Mouse (Mus musculus): Measurements from ENCODE around the gene Sf3b4. TPM values are rescaled to one million over a fixed set of nuclear protein-coding genes. Genes with fewer than 3 reads are reported as not detected.
A peak's percentile ranks its signal among the peaks of the same experiment; 100 is the strongest.

Gene Sf3b4
- 88.5 and 92.4 TPM in 2 replicates for total RNA-seq (2015)
- 23.0 and 24.6 TPM in 2 replicates for total RNA-seq (2017)

DNA sequence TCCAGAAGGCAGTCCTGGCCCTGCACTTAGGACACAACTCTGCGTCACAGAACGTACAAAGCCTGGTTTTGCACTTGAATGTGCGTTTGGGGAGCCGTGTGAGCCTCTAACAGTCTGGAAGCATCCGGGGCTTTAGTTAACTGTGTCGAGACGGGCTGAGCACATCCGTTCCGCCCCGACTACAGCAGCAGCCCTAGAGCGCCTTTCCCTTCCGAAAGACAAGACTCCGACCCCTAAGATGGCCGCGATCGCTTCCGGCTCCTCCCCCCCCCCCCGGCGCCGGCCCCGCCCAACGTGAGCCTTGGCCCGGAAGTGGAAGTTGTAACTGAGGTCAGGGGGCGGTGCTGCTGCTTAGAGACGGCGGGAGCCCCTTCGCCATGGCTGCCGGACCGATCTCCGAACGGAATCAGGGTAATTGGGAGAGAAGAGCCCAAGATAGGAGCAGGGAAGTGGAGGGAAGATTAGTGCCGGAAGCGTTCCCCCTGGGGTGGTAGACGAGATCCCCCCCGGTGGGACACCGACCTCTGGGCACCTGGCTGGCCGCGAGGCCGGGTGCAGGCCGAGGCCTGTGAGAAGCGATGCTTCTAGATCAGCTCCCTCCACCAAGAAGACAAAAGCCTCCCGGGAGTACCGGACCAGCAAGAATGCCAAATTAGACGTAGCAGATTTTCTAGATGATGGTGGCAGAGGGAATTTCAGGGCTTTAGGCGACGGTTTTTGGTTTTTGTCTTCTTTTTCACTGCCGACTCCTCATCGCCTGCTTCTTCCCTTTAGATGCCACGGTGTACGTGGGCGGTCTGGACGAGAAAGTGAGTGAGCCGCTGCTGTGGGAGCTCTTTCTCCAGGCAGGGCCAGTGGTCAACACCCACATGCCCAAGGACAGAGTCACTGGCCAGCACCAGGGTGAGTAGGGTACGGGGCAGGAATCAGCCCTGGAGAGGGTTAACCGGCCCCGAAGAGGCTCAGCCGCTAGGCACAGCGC is at the start of gene Sf3b4:
Sf3b4 (plus strand) TSS at position 136 of the 982 bp plus-strand sequence.
- ATAC-seq (replicated peaks; ENCODE audit: poor library complexity): peak; percentile 95

DNA sequence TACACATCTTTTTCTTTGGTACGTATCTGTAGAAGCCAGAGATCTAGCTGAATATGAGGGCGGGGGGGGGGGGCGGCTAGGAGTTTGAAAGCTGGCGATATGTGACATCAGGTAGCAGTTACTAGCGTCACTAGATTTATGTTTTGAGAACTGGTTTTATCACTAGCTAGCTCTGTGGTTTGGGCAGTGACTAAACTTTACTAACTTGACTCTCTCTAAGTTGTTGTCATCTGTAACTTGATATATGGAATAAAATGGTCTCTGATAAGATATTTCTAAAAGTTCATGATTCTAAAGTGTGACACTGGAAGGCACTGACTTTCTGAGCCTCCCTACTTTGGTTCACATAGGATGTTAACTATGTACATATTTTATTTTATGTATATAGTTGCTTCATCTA is 47.9 kb upstream of the Sf3b4 start:
- no peak for ATAC-seq (replicated peaks; ENCODE audit: poor library complexity)

DNA sequence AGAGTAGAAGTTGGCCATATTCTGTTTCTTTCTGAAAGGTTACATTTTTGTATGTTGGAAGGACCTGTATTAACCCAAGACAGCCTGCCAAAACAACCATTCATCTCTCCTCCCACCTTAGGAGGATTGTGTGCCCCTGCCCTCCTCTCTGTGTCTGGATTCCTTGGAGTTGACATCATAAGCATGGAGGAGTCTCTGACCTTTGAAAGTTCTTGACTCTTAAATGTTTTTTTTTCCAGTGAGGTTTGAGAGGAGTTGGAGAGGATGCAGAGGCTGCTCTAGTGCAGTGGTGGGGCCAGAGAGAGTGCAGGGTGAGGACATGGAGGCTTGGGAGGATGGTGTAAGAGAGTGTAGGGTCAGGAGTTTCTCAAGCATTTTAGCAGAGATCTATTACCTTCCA is 44.0 kb upstream of the Sf3b4 start:
- no peak for ATAC-seq (replicated peaks; ENCODE audit: poor library complexity)

DNA sequence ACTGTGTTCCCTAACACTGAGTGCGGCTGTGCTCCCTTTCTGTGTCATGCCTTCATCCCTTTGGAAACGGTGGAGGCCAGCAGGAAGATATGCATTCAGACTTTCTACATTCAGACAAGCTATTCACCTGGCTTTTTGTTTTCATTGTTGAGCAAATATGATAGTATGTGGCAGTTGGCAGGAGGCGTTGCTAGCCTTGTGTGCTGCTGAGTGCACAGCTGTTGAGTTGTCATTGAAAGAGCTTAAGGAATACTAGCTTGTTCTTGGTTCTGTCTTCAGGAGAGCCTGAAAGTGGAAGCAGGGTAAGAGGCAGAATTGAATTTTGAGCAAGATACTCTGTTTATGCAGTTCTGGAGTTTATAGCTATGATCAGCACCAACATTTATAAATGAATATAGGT is 39.7 kb upstream of the Sf3b4 start:
- ATAC-seq (replicated peaks; ENCODE audit: poor library complexity): no peak

DNA sequence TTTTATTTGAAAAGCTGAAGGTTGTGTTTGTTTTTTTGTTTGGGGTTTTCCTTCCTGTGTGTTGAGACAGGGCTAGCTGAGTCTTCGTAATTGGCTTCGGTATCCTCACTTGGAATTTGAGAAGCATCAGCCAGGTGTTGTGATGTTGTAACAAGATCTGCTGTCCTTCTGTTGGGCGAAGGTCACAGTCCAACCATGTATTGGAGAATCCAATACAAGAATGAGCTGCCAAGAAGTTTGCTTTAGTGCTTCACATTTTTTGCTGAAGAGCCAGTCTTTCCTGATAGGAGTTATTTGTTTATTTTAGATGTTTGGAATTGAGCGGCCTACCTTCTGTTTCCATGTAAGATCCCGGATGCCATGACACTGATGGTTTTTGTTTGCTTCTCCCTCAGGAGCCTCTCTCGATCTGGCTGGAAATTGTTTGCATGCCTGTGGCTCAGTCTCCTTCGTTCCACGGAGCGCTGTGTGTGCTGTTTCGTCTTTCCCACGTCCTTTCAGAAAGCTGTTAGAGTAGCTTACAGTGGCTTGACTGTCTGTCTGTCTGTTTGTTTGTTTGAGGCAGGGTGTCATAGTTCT is 38.7 kb upstream of the Sf3b4 start:
- no peak for ATAC-seq (replicated peaks; ENCODE audit: poor library complexity)

DNA sequence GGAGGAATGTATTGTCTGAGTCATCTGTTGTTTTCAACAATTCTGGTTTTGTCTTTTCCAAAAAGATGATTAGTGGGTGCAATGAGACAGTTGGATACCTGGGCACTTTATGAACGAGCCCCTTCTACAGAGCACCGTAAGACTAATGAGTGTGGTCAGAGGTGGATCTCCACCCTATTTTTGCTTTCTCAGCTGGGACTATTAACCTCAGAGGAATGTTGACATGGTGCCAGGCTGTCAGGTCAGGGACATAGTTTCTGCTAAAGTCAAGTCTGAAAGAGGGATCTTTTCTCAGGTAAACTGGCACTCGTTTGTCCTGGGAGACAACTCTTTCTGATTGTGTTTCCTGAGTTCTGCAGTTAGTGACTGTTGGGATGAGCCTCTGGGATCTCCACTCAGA is 37.1 kb upstream of the Sf3b4 start:
- ATAC-seq (replicated peaks; ENCODE audit: poor library complexity): no peak

DNA sequence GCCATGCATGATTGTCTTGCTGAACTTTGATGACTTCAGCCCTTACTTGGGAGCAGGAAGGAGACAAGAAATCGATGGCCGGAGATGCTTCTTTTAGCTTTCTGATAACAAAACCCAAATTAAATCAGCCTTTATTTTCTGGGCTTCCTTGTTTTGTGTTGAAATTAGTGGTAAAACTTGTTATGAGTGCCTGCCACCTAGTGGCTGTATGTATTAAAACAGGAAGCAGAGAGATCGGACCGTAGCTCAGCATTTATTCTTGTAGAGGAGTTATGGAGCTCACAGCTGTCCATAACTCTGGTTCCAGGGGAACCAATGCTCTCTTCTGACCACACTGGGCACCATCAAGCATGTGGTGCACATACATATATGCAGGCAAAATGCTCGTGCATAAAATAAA is 24.2 kb upstream of the Sf3b4 start:
- ATAC-seq (replicated peaks; ENCODE audit: poor library complexity): peak; percentile 97

DNA sequence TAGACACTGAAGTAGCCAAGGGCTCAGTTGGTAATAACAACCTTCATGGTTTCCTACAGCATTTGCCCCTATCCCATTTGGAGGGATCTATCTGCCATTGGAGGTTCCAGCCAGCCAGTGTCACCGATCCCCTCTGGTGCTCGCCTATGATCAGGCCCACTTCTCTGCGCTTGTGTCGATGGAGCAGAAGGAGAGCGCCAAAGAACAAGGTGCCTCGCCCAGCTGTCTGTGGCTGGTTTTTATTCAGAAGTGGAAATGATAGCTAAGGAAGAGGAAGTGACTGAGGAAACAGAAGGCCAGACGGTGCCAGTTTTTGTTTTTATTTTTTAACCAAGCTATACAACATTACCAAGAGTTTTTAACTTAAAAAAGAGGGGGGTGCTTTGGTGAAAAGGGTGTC is 20.3 kb upstream of the Sf3b4 start:
- ATAC-seq (replicated peaks; ENCODE audit: poor library complexity): no peak

DNA sequence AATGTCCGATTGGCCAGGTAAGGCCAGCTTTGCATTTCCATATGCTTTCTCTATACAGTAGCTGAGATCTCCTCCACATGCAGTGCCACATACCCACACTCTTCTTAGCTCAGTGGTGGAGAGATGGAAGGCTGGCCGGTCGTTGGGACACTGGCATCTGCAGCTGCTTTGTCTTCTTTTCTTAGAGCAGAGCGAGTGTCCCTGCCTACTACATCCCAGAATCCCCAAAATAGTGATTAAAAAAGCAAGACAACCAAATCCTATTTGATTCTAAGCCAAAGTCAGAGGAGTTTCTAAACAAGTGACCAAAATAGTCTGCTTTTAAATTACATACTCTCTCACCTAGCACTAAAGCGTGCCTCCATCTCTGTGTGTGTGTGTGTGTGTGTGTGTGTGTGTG is 19.5 kb upstream of the Sf3b4 start:
- ATAC-seq (replicated peaks; ENCODE audit: poor library complexity): no peak

DNA sequence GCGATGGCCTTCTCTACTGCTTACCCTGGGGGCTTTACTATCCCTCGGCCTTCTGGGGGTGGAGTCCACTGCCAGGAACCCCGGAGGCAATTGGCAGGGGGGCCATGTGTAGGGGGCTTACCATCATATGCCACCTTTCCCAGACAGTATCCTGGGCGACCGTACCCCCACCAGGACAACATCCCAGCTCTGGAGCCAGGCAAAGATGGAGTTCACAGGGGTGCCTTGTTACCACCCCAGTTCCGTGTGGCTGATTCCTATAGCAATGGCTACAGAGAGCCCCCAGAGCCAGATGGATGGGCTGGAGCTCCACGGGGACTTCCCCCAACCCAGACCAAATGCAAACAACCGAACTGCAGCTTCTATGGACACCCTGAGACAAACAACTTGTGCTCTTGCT is 16.6 kb upstream of the Sf3b4 start:
- no peak for ATAC-seq (replicated peaks; ENCODE audit: poor library complexity)

DNA sequence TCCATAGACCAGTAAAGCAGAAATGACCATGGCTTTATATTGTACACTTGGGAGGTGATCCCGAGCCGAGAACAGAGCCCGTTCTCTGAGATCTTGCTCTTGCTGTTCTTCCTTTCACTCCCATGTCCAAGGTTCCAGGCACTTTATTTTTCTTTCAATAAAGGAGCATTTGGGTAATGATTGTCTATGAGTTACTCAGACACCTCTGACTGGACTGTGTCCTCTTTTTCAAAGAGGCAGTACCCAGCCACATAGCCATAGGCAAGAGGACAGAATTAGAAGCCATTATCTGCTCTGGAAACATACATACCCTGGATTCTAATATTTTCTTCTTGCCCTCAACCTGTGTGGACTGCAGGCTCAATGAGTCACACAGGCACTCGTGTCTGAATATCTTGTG is 12.3 kb upstream of the Sf3b4 start:
- ATAC-seq (replicated peaks; ENCODE audit: poor library complexity): no peak

DNA sequence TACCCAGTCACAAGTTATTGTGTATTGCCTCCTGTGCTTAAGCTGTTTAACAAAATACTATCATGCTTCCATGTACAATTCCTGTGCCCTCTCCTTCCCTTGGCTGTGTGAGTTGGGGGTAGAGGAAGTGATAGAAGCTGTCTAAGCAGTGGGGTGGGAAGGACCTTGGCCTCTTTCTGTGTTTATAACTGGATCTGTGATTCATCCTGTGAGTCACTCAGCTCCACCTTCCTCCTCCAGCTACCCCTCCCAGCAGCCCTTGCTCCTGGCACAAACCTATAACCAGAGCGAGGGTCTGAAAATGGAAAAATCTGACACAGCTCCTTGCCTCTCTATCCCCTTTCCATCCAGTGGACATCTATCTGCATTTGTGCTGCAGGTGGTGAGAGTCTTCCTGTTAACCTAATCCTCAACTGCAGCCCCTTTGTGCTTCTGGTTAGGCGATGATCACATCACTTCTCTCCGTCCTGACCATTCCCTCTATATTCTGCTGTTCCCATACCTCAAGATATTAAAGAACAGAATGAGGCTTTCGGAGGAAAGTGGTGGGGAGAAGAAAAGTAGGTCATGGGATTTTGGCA is 11.8 kb upstream of the Sf3b4 start:
- peak; percentile 54 for ATAC-seq (replicated peaks; ENCODE audit: poor library complexity)

DNA sequence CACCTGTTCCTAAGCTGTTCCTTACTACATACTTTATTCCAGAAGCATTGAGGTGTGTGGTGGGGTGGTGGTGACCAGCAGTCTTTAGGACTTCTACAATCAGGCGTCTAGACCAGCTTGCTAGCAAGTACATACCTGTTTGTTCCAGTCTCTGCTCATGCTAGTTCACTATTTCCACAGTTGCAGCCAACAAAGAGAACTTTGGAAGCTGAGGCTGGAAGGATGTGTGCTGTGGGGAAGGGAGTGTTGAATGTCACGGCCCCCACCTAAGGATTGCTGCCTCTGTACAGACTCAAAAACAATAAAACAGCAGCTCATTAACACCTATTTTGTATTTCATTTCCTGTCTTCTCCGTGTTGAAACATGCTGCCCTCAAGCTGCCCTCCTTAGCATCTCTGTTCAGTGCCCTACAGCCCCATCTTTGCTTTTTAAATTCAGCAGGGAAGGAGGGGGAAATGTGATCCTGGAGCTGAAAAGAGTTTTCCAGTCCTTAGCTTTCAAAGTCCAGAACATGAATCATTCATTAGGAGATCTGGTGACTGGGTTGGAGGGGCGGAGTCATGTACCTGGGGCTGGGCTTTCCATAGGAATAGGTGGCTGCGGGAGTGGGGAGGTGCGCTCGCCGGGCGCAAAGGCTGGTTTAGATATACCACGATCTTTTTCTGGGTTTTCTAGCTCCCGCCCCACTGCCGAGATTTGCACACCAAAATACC is 11.2 kb upstream of the Sf3b4 start:
- ATAC-seq (replicated peaks; ENCODE audit: poor library complexity): no peak

DNA sequence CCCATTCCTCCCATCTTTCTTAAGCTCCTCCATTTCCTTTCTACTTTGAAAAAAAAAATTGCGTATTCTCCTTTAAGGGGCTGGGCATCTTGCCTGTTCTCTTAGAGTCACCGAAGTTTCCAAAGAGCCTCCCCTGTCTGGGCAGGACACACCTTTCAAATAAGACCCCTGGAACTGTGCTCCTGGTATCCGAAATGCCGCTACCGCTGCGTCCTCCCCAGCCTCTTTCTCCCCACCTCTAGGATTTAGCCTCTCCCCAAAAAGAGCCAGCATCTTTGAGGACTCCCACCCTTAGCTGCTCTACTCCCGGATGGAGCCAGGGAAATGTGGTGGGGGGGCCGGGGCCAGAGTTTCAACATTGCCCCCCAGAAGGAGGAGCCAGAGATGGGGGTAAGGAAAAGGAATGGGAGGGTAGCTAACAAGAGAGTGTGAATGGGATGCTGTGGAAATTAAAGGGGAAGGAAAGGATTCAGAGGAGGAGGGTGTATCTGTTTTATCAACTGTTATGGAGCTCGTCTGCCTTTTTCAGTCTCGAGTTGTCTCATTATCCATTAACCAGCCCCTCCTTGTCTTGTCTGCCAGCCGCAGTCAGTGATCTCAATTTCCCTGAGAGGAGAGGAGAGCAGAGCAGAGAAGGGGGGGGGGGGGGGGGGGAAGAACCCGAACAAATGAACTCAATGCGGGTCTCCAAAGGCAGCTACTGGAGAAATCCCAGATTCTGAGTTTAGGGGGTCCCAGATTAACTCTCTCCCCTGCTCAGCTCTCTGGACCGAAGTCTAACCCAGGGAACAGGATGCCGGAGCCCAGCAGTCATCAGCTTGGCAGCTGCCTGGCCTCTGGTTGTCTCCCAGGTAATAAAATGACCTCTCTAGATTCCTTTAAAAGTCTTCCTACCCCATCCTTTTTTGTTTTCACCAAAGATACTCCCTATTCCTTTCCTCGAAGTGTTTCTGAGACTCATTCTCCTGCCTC is 10.0 kb upstream of the Sf3b4 start, which contains the start of gene Mtmr11:
Mtmr11 (plus strand) TSS at position 136 of the 972 bp plus-strand sequence.
- ATAC-seq (replicated peaks; ENCODE audit: poor library complexity): no peak

DNA sequence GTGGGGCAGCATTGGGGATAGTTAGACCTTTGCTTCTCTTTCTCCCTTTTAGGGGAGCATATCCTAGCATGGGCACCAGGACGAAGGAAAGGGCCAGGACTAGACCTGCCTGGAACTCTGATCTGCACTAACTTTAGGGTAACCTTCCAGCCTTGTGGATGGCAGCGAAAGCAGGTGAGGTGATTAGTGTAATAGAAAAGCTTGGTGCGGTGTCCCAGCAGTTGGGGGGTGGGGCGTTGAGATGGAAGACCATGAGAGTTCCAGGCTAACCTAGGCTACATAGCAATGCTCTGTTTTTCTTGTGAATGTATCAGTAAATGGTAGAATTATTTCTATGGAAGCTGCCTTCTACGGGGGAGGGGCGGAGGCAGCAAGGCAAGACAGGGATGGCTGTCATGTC is 9.1 kb upstream of the Sf3b4 start:
- no peak for ATAC-seq (replicated peaks; ENCODE audit: poor library complexity)

DNA sequence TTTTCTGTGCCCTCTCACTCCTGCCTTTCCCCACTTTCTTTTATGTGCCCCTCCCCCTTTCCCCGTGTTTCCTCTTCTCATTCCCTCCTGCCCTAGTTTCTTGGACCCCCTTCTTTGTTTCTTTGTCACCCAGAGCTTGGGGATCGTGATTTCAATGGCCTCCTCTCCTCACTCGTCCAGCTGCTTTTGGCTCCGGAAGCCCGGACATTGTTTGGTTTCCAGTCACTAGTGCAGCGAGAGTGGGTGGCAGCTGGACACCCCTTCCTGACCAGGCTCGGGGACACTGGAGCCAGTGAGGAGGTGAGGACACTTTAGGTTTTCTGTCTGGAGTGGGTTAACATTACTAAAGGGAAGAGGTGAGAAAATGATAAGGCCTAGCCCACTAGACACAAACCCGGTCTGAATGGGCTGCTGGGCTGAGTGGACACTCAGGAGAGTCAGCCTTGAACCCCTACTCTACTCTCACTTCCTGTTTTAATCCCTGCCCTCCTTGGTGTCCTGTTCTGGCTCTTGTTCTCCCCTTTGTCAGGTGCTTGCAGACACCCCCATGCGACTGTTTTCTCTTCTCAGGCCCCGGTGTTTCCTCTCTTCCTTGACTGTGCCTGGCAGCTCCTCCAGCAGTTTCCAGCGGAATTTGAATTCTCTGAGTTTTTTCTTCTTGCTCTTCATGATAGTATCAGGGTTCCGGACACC is 3.5 kb upstream of the Sf3b4 start:
- no peak for ATAC-seq (replicated peaks; ENCODE audit: poor library complexity)

DNA sequence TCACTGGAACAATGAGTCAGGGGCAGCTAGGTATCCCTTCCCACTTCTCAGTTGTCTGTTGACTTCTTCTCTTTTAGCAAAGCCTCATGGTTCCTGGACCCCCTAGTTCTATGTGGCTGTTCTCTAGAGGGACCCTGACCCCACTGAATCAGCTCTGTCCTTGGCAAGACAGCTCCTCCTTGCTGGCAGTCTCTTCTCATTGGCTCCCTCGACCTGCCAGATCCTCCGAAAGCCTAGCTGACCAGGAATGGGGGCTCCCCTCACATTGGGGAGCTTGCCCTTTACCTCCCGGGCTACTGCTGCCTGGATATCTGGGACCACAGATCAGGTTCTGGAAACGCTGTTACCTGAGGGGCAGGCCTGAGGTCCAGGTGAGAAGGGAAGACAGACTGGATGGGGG is 1.9 kb upstream of the Sf3b4 start:
- ATAC-seq (replicated peaks; ENCODE audit: poor library complexity): no peak

DNA sequence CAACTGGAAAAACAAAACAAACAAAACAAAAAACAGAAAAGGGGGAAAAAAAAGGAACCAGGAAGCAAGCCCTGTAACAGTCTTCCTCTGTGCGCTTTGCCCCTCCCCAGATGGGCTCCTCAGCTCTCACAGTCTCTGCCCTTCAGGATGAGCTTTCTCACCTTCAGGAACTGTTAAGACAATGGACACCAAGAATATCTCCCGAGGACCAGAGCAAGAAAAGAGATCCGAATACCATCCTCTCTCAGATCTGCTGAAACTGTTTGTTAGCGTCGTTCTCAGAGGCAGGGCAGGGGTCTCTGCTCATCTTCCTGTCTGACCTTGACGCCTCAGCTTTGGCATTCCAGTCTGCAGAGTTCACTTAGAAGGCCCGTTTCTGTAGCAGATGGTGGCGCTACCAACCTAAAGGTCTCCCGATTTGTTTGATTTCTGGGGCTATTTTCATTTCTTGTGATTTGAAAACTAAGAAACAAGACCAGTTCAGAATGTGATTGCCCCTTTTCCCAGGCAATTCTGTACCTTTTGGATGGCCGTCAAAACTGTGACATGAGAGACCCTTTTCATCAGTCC is 1.1 kb upstream of the Sf3b4 start:
- ATAC-seq (replicated peaks; ENCODE audit: poor library complexity): no peak

DNA sequence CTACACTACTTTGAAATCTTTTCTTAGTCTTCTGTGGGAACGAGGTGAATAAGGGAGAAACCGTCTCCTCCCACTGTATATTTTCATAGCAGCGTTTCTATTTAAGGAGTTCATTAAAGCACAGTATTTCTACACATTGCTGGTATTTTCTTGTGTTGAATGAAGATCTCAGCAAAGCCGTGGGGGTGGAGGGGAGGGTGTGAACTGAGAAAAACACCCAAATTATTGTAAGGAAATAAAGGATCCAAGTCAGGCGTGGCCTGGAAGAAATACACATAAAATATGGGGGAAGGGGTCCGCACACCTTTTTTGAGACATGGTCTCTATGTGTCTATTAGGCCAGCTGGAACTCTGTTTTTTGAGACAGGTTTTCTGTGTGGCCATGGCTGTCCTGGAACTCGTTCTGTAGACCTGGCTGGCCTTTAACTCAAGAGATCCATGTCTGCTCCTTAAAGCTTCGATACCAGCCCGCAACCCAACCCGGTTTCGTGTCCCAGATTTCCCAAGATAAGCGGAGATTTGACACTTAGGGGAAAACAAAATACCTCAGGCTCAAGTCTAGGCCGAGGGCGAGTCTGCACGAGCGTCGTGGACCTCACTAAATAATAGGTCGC is 442 bp upstream of the Sf3b4 start:
- no peak for ATAC-seq (replicated peaks; ENCODE audit: poor library complexity)
